ENCODE assay signal across 9 mouse cellular contexts in genomic region chr7:143738194-143738593, GRCm38 (mm10). TPM values are rescaled to one million over a fixed set of nuclear protein-coding genes. Genes with fewer than 3 reads are reported as not detected.
DNase-seq lines count a peak whose midpoint lies in the region; ATAC-seq lines count a peak whose summit lies in the region.
"Had no signal": no experiment of that assay in that cellular context is flagged by ENCODE, and none has a peak within 500 bp of the region (broad histone marks: within the 10 kb centered on the region; RNA-seq: fewer than 3 reads in every experiment).

No protein-coding gene starts in this region.

- H3K4me3 ChIP-seq in embryonic facial prominence, embryonic 11.5 days (ENCODE audit: low read depth, low read length): no peak overlapping the region
- no peak overlapping the region for H3K4me3 ChIP-seq in embryonic facial prominence, embryonic 10.5 days
- peak overlapping the region; percentile 67 for H3K4me3 ChIP-seq in lung, embryonic 15.5 days
- no peak overlapping the region for H3K4me3 ChIP-seq in intestine, embryonic 16.5 days (ENCODE audit: low read length)
- peak overlapping the region; percentile 65 for H3K4me3 ChIP-seq in neural tube, embryonic 15.5 days (replicated peaks)

- H3K27ac ChIP-seq in embryonic facial prominence, embryonic 11.5 days (replicated peaks; ENCODE audit: low read depth, low read length): no peak overlapping the region
- H3K27ac ChIP-seq in embryonic facial prominence, embryonic 10.5 days (replicated peaks): no peak overlapping the region
- H3K27ac ChIP-seq in lung, embryonic 15.5 days: peak overlapping the region; percentile 92
- H3K27ac ChIP-seq in intestine, embryonic 16.5 days (ENCODE audit: low read length): 0 out of 2 replicates have a peak overlapping the region, but pooled peaks have one; percentile 87
- peak overlapping the region; percentile 63 for H3K27ac ChIP-seq in neural tube, embryonic 15.5 days (replicated peaks)

- no peaks in the 10 kb centered on the region for H3K36me3 ChIP-seq in embryonic facial prominence, embryonic 11.5 days (replicated peaks; ENCODE audit: control insufficient read depth, insufficient read depth, low read depth, low read length)
- H3K36me3 ChIP-seq in embryonic facial prominence, embryonic 10.5 days (replicated peaks): no peaks in the 10 kb centered on the region
- H3K36me3 ChIP-seq in lung, embryonic 15.5 days: peaks cover 2% of the 10 kb centered on the region; the same call in 1 of the 2 replicates
- no peaks in the 10 kb centered on the region for H3K36me3 ChIP-seq in intestine, embryonic 16.5 days (ENCODE audit: control insufficient read depth, insufficient read depth, low read length)
- H3K36me3 ChIP-seq in neural tube, embryonic 15.5 days: 0 out of 2 replicates have a peak, but pooled peaks cover 6% of the 10 kb centered on the region

- H3K4me2 ChIP-seq in embryonic facial prominence, embryonic 11.5 days (ENCODE audit: low read depth, low read length): no peak overlapping the region
- peak overlapping the region; percentile 86 for H3K4me2 ChIP-seq in lung, embryonic 15.5 days
- peak overlapping the region; percentile 91 for H3K4me2 ChIP-seq in intestine, embryonic 16.5 days (ENCODE audit: low read depth, low read length)
- peak overlapping the region; percentile 85 for H3K4me2 ChIP-seq in neural tube, embryonic 15.5 days

- peaks cover 8% of the 10 kb centered on the region for H3K4me1 ChIP-seq in embryonic facial prominence, embryonic 11.5 days (ENCODE audit: control insufficient read depth, insufficient read depth, low read length)
- peaks cover 33% of the 10 kb centered on the region for H3K4me1 ChIP-seq in embryonic facial prominence, embryonic 10.5 days
- H3K4me1 ChIP-seq in lung, embryonic 15.5 days: peaks cover 36% of the 10 kb centered on the region
- H3K4me1 ChIP-seq in intestine, embryonic 16.5 days (ENCODE audit: control insufficient read depth, insufficient read depth, low read length): peaks cover 30% of the 10 kb centered on the region
- peaks cover 40% of the 10 kb centered on the region for H3K4me1 ChIP-seq in neural tube, embryonic 15.5 days

- no peak for DNase-seq in embryonic facial prominence, embryonic 11.5 days (ENCODE audit: low spot score)
- DNase-seq in embryonic facial prominence, embryonic 10.5 days (ENCODE audit: low spot score): no peak
- DNase-seq in lung, postnatal 4 days: no peak
- no peak for DNase-seq in left cerebral cortex, postnatal 36 days (ENCODE audit: low spot score in 2 of 2)
- DNase-seq in layer of hippocampus, adult 9-10 months (ENCODE audit: low spot score): no peak

- no peaks in the 10 kb centered on the region for H3K27me3 ChIP-seq in embryonic facial prominence, embryonic 11.5 days (ENCODE audit: control insufficient read depth, insufficient read depth, low read length)
- H3K27me3 ChIP-seq in embryonic facial prominence, embryonic 10.5 days (replicated peaks; ENCODE audit: low read depth, poor library complexity, severe bottlenecking): peaks cover 38% of the 10 kb centered on the region
- no peaks in the 10 kb centered on the region for H3K27me3 ChIP-seq in lung, embryonic 15.5 days
- H3K27me3 ChIP-seq in intestine, embryonic 16.5 days (replicated peaks; ENCODE audit: control insufficient read depth, insufficient read depth, low read length): no peaks in the 10 kb centered on the region
- H3K27me3 ChIP-seq in neural tube, embryonic 15.5 days (replicated peaks): 0 out of 2 replicates have a peak, but pooled peaks cover 4% of the 10 kb centered on the region

- ATAC-seq in embryonic facial prominence, embryonic 11.5 days (replicated peaks; ENCODE audit: insufficient number of reproducible peaks, low FRiP score, low TSS enrichment, low read depth): no peak
- ATAC-seq in lung, embryonic 15.5 days (ENCODE audit: borderline replicate concordance, extremely low read depth, low FRiP score, low TSS enrichment): no peak
- no peak for ATAC-seq in intestine, embryonic 16.5 days
- ATAC-seq in neural tube, embryonic 15.5 days (ENCODE audit: low FRiP score): peak; percentile 13; the same call in 1 of the 2 replicates

- peak overlapping the region; percentile 19 for H3K9ac ChIP-seq in embryonic facial prominence, embryonic 11.5 days (replicated peaks; ENCODE audit: low read length)
- H3K9ac ChIP-seq in lung, embryonic 15.5 days: peak overlapping the region; percentile 83; the same call in 1 of the 2 replicates
- H3K9ac ChIP-seq in intestine, embryonic 16.5 days (ENCODE audit: low read depth, low read length): no peak overlapping the region
- H3K9ac ChIP-seq in neural tube, embryonic 15.5 days (replicated peaks): peak overlapping the region; percentile 83

- intact Hi-C loops in left cerebral cortex, postnatal 36 days (cut with DNase I): no loop called here

- H3K9me3 ChIP-seq in embryonic facial prominence, embryonic 11.5 days (replicated peaks; ENCODE audit: control insufficient read depth, low read length): no peaks in the 10 kb centered on the region
- no peaks in the 10 kb centered on the region for H3K9me3 ChIP-seq in embryonic facial prominence, embryonic 10.5 days
- H3K9me3 ChIP-seq in lung, embryonic 15.5 days: no peaks in the 10 kb centered on the region
- H3K9me3 ChIP-seq in intestine, embryonic 16.5 days (ENCODE audit: control insufficient read depth, low read length): no peaks in the 10 kb centered on the region
- H3K9me3 ChIP-seq in neural tube, embryonic 15.5 days (replicated peaks): no peaks in the 10 kb centered on the region

- 73% methylated on average over 6 of the region's 6 CpGs for WGBS in embryonic facial prominence, embryonic 11.5 days
- 82% methylated on average over 6 of the region's 6 CpGs for WGBS in embryonic facial prominence, embryonic 10.5 days
- 50% methylated on average over 6 of the region's 6 CpGs for WGBS in lung, embryonic 15.5 days
- WGBS in intestine, embryonic 16.5 days: 50% methylated on average over 6 of the region's 6 CpGs
- WGBS in neural tube, embryonic 15.5 days: 58% methylated on average over 6 of the region's 6 CpGs

RNA-seq across cellular contexts. Expression of gene Osbpl5, which starts 18.6 kb away (rescaled TPM):
- 11.9 and 13.9 TPM in 2 replicates for polyA plus RNA-seq in embryonic facial prominence, embryonic 11.5 days (2014; fragmentation: Nextera tagmentation; extraction: Ambion mirVana)
- 15.8 and 16.8 TPM in 2 replicates for polyA plus RNA-seq in embryonic facial prominence, embryonic 10.5 days (2016; fragmentation: Nextera tagmentation; extraction: Ambion mirVana)
- 39.5 and 43.3 TPM in 2 replicates for polyA plus RNA-seq in lung, embryonic 15.5 days (2015; fragmentation: Nextera tagmentation; extraction: Ambion mirVana)
- polyA plus RNA-seq in intestine, embryonic 16.5 days (2015; fragmentation: Nextera tagmentation; extraction: Ambion mirVana): 26.4 and 29.0 TPM in 2 replicates
- 37.2 and 37.5 TPM in 2 replicates for polyA plus RNA-seq in neural tube, embryonic 15.5 days (2015; fragmentation: Nextera tagmentation; extraction: Ambion mirVana)
- total RNA-seq in left cerebral cortex, postnatal 36 days (2021): 10 to 100 TPM; 31.3 to 43.6 TPM

RNA-seq across cellular contexts. Expression of gene Mrgprg, which starts 28.6 kb away (rescaled TPM):
- not detected in 2 replicates for polyA plus RNA-seq in embryonic facial prominence, embryonic 11.5 days (2014; fragmentation: Nextera tagmentation; extraction: Ambion mirVana)
- not detected in 2 replicates for polyA plus RNA-seq in embryonic facial prominence, embryonic 10.5 days (2016; fragmentation: Nextera tagmentation; extraction: Ambion mirVana)
- polyA plus RNA-seq in lung, embryonic 15.5 days (2015; fragmentation: Nextera tagmentation; extraction: Ambion mirVana): not detected in 2 replicates
- polyA plus RNA-seq in intestine, embryonic 16.5 days (2015; fragmentation: Nextera tagmentation; extraction: Ambion mirVana): not detected in 2 replicates
- not detected in 2 replicates for polyA plus RNA-seq in neural tube, embryonic 15.5 days (2015; fragmentation: Nextera tagmentation; extraction: Ambion mirVana)
- not detected for total RNA-seq in left cerebral cortex, postnatal 36 days (2021)
- polyA plus RNA-seq: large intestine, adult 2 months had no signal

RNA-seq across cellular contexts. Expression of gene Mrgpre, which starts 46.1 kb away (rescaled TPM):
- polyA plus RNA-seq in embryonic facial prominence, embryonic 11.5 days (2014; fragmentation: Nextera tagmentation; extraction: Ambion mirVana): 1.4 and 1.7 TPM in 2 replicates
- polyA plus RNA-seq in embryonic facial prominence, embryonic 10.5 days (2016; fragmentation: Nextera tagmentation; extraction: Ambion mirVana): 1.8 TPM in 2 replicates
- 0.93 and 1.1 TPM in 2 replicates for polyA plus RNA-seq in lung, embryonic 15.5 days (2015; fragmentation: Nextera tagmentation; extraction: Ambion mirVana)
- 1.4 and 1.5 TPM in 2 replicates for polyA plus RNA-seq in intestine, embryonic 16.5 days (2015; fragmentation: Nextera tagmentation; extraction: Ambion mirVana)
- 7.9 and 9.6 TPM in 2 replicates for polyA plus RNA-seq in neural tube, embryonic 15.5 days (2015; fragmentation: Nextera tagmentation; extraction: Ambion mirVana)
- 1 to 10 TPM; 6.7 to 7.1 TPM for total RNA-seq in left cerebral cortex, postnatal 36 days (2021)

RNA-seq across cellular contexts. Expression of gene Tnfrsf23, which starts 52.5 kb away (rescaled TPM):
- polyA plus RNA-seq in embryonic facial prominence, embryonic 11.5 days (2014; fragmentation: Nextera tagmentation; extraction: Ambion mirVana): 0.43 and 0.59 TPM in 2 replicates
- 0.35 and 0.65 TPM in 2 replicates for polyA plus RNA-seq in embryonic facial prominence, embryonic 10.5 days (2016; fragmentation: Nextera tagmentation; extraction: Ambion mirVana)
- 1.1 and 1.2 TPM in 2 replicates for polyA plus RNA-seq in lung, embryonic 15.5 days (2015; fragmentation: Nextera tagmentation; extraction: Ambion mirVana)
- polyA plus RNA-seq in intestine, embryonic 16.5 days (2015; fragmentation: Nextera tagmentation; extraction: Ambion mirVana): 1.2 and 1.4 TPM in 2 replicates
- polyA plus RNA-seq in neural tube, embryonic 15.5 days (2015; fragmentation: Nextera tagmentation; extraction: Ambion mirVana): 0.93 and 1.4 TPM in 2 replicates
- total RNA-seq in left cerebral cortex, postnatal 36 days (2021): 1 to 10 TPM in 1 of 2 experiments, under 1 TPM in 1; 0.86 to 1.6 TPM

Comparison
In these comparisons a context has a peak if more than half of its experiments do, and no peak if none do; other contexts are left out.
1. H3K27ac ChIP-seq: peak in lung, embryonic 15.5 days (single experiment), intestine, embryonic 16.5 days (single experiment) and neural tube, embryonic 15.5 days (single experiment); none in embryonic facial prominence, embryonic 11.5 days (single experiment) and embryonic facial prominence, embryonic 10.5 days (single experiment).
2. H3K4me3 ChIP-seq: peak in lung, embryonic 15.5 days (single experiment) and neural tube, embryonic 15.5 days (single experiment); none in embryonic facial prominence, embryonic 11.5 days (single experiment), embryonic facial prominence, embryonic 10.5 days (single experiment) and intestine, embryonic 16.5 days (single experiment).